Mouse (Mus musculus): ENCODE measurements around the gene Ttc7. TPM values are rescaled to one million over a fixed set of nuclear protein-coding genes. Genes with fewer than 3 reads are reported as not detected.
A peak's percentile ranks its signal among the peaks of the same experiment; 100 is the strongest.

The Ttc7 gene
- polyA plus RNA-seq, 1 experiment from 2014 or later = 5.4 TPM

DNA sequence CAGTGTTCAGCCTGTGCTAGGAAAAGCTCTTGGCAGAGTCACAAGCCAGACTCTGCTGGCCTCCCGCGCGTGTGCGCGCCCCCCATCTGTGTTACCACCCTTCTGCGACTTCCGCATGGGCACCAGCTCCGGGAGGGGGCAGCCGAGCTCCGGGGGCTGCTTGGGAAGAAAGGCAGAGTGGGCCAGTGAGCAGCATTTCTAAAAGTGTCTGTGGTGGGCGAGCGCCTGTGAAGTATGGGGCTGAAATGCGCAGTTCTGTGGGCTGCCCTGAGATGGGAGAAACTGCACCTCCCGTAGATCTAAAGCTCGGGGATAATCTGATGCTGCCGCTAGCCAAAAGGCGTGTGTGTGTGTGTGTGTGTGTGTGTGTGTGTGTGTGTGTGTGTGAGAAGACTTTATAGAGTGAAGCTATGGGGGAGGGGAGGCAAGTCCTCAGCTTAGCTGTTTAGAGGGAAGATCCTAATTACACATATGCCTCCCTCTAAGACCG is 86.6 kb downstream of the Ttc7 start:
- peaks cover 64% of the 10 kb centered on the region for H3K4me1 ChIP-seq
- no peak for DNase-seq (ENCODE audit: low spot score)

DNA sequence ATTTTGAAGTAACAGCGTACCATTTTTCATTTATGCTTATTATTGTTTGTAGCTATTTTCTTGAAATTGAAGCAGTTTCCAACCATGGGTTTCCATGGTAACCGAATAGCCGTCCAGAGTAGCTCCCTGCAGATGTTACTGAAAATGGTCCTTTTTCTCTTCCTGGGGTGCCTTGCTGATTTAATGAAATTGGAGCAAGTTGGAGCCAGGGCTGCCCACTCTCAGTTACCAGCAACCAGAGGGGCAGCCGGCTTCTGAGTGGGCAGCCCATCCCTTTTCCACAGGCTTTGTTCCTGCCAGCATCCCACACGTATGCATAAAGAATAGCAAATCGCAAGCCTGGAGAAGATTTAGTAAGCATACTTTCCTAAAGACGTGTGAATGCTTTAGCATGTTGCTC is 89.5 kb downstream of the Ttc7 start:
- DNase-seq (ENCODE audit: low spot score) = no peak
- Histone ChIP-seq H3K4me3 (no peak overlapping the region), H3K36me3 (no peaks in the 10 kb centered on the region), H3K4me1 (peaks cover 58% of the 10 kb centered on the region), H3K9me3 (replicated peaks) (no peaks in the 10 kb centered on the region), H3K27me3 (ENCODE audit: low read depth, poor library complexity, severe bottlenecking) (no peaks in the 10 kb centered on the region), H3K27ac (replicated peaks) (no peak overlapping the region)
- WGBS = 84% methylated on average over 7 of the region's 7 CpGs

More for the DNA sequence above, 86.6 kb downstream of the Ttc7 start:
- 76% methylated on average over 18 of the region's 18 CpGs for WGBS
- Histone ChIP-seq H3K27me3 (ENCODE audit: low read depth, poor library complexity, severe bottlenecking) (no peaks in the 10 kb centered on the region), H3K36me3 (no peaks in the 10 kb centered on the region), H3K27ac (replicated peaks) (peak overlapping the region; percentile 70), H3K4me3 (no peak overlapping the region), H3K9me3 (replicated peaks) (no peaks in the 10 kb centered on the region)

DNA sequence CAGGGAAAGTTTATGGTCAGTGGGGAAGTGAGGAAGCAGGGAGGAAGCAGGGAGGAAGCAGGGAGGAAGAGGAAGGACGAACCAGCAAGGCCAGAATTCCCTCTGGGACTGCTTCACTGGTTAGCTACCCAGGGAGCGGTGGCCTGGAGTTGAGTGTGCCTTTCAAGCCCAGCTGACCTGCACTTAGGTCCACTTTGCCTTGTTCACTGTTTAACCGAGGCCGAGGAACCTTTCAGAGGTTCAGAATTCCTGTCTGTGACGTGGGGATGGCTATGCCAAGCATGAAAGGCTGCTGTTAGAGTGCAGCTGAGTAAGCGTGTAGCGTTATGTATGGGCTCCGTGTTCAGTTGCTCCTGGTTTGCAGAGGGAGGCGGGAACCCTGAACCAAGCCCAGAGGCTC is 90.6 kb downstream of the Ttc7 start:
- WGBS = 92% methylated on average over 9 of the region's 9 CpGs
- no peak overlapping the region for H3K4me3 ChIP-seq
- no peaks in the 10 kb centered on the region for H3K27me3 ChIP-seq (ENCODE audit: low read depth, poor library complexity, severe bottlenecking)
- H3K4me1 ChIP-seq = peaks cover 58% of the 10 kb centered on the region
- DNase-seq (ENCODE audit: low spot score) = no peak
- no peaks in the 10 kb centered on the region for H3K36me3 ChIP-seq
- H3K27ac ChIP-seq (replicated peaks) = 0 out of 2 replicates have a peak overlapping the region, but pooled peaks have one; percentile 30
- no peaks in the 10 kb centered on the region for H3K9me3 ChIP-seq (replicated peaks)

DNA sequence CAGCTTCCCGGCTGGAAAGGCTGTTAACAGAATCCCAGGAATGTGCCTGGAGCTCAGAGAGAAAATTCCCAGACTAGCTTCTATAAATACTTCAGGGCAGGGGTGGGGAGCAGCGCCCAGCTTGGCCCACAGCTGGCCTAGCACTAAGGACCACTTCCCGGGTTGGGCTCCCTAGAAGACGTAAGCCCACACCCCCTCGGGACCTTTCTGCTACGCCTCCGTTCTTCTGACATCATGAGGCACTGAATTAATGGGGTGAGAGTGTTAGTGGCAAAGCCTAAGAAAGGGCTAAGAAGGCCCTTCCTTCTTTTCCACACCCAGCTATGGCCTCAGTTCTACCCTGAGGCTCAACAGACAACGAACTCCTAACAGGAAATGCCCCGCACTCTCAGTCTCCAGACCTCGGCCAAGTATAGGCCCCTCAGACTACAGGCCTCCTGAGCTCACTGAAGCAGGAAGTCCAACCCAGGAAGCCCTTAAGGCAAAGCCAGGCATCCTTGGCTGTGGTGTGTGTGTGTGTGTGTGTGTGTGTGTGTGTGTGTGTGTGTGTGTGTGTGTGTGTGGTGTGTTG is 93.3 kb downstream of the Ttc7 start:
- no peak for DNase-seq (ENCODE audit: low spot score)
- WGBS = 64% methylated on average over 10 of the region's 10 CpGs
- Histone ChIP-seq H3K4me3 (no peak overlapping the region), H3K4me1 (peaks cover 62% of the 10 kb centered on the region), H3K27ac (replicated peaks) (peak overlapping the region; percentile 77), H3K27me3 (ENCODE audit: low read depth, poor library complexity, severe bottlenecking) (no peaks in the 10 kb centered on the region), H3K36me3 (no peaks in the 10 kb centered on the region), H3K9me3 (replicated peaks) (no peaks in the 10 kb centered on the region)

DNA sequence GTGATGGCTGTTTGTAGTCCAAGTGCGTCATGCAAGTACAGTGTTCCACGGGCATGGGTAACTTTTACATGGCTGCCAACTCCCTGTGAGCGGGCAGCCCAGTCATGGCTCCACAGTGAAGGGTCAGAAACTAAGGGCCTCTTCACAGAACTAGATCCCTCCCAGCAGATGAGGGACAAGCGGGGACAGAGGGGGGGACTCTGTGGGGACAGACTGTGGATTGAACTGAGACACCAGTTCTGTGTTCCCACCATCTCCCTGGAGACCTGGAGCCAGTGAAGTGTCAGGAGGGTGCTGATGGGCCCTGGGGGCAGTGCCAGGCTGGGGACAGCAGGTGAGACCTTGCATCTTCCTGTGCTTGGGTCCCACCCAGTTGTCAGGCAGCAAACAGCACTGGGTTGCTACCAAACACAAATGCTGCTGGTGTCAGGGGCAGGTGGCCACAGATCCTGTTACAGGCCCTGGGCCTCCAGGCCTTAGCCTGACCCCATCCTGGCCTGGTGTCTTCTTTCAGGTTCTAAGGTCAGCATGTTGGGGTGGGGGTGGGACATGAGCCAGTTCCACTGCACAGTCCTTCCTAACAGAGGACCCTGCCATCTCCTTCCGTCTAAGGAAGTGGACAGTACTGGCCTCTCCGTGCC is 94.3 kb downstream of the Ttc7 start:
- DNase-seq (ENCODE audit: low spot score) = no peak
- H3K4me3 ChIP-seq = no peak overlapping the region
- H3K36me3 ChIP-seq = no peaks in the 10 kb centered on the region
- no peaks in the 10 kb centered on the region for H3K27me3 ChIP-seq (ENCODE audit: low read depth, poor library complexity, severe bottlenecking)
- H3K9me3 ChIP-seq (replicated peaks) = no peaks in the 10 kb centered on the region
- 83% methylated on average over 6 of the region's 6 CpGs for WGBS
- H3K27ac ChIP-seq (replicated peaks) = peak overlapping the region; percentile 77
- peaks cover 64% of the 10 kb centered on the region for H3K4me1 ChIP-seq

DNA sequence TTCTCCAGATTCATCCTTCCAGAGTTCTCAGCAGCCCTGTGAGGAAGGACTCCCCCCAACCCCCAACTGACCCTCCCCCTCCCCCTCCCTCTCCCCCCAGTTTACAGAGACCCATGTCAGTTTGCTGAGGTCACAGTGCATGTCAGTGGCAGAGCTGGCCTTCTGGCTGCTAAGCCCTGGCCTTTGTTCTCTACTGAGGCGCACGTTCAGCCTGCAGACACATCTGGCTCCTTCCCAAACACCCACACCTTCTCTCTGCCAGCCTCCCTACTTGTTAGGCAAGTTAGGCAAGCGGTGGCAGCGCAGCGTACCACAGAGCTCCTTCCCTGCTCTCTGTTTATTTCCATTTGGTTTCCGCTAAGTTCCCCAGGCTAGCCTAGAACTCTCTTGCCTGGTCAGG is 94.8 kb downstream of the Ttc7 start:
- Histone ChIP-seq H3K4me1 (peaks cover 60% of the 10 kb centered on the region), H3K36me3 (no peaks in the 10 kb centered on the region), H3K27ac (replicated peaks) (peak overlapping the region; percentile 77), H3K27me3 (ENCODE audit: low read depth, poor library complexity, severe bottlenecking) (no peaks in the 10 kb centered on the region), H3K9me3 (replicated peaks) (no peaks in the 10 kb centered on the region), H3K4me3 (no peak overlapping the region)
- DNase-seq (ENCODE audit: low spot score) = peak; percentile 39
- WGBS = 60% methylated on average over 6 of the region's 6 CpGs

DNA sequence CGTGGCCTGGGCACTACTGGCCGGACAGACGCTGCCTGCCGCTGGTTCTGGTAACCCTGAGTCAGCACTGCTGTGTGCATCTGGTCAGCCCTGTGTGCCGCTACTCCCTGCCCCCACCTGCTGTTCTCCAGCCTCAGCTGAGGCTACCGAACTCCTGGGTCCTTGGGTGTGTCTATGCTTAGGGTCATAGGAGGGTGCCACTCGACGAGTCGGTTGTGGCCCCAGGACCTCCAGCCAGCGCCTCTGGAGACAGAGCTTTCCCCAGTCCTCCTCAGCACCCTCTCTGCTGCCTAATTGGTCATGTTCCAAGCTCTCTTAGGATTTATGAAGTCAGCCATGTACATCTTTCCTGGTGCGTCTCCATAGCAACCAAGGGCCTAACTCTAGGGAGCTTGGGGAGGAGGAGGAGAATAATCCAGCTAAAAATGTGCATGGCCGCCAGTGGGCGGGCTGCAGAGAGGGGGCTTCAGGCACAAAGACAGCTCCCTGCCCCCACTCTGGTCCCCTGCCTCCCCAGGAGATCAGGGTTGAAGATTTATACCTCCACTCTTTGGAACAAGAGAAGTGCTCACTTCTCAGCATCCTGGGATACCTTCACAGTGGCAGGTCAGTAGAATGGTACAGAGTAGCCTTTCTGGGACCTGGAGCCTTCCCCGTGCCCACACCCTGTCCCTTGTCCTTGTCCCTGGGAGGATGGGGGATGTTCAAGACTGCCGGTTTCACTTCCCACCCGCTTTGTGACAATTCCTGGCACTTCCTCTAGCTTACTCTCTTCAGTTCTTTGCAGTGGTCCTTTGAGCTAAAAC is 95.9 kb downstream of the Ttc7 start:
- Histone ChIP-seq H3K9me3 (replicated peaks) (no peaks in the 10 kb centered on the region), H3K4me3 (0 out of 2 replicates have a peak overlapping the region, but pooled peaks have one; percentile 1)

DNA sequence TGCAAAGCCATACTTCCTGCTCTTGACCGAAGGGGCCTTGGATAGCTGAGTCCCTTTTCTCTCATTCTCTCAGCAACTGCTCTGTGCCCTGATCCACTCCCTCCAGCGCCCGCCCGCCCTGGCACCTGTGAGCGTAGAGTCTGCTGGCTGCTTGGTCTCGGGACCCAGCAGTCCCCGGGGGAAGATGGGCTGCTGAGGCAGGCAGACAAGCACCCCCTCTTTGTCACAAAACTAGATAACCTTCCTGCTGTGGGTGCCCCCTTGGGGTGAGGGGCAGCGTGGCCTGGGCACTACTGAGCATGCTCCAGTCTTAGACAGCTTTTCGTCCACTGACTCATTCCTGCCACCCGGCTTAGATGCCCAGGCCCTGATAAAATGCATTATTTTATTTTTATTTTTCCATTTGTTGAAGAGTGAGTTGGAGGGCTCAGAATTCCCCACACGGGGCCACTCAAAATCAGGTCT is 96.5 kb downstream of the Ttc7 start:
- H3K27ac ChIP-seq (replicated peaks) = peak overlapping the region; percentile 77
- no peaks in the 10 kb centered on the region for H3K36me3 ChIP-seq
- H3K4me1 ChIP-seq = peaks cover 60% of the 10 kb centered on the region
- peak; percentile 35 for DNase-seq (ENCODE audit: low spot score)
- H3K4me3 ChIP-seq = 0 out of 2 replicates have a peak overlapping the region, but pooled peaks have one; percentile 1
- H3K9me3 ChIP-seq (replicated peaks) = no peaks in the 10 kb centered on the region
- 78% methylated on average over 11 of the region's 11 CpGs for WGBS
- H3K27me3 ChIP-seq (ENCODE audit: low read depth, poor library complexity, severe bottlenecking) = no peaks in the 10 kb centered on the region

More for the DNA sequence above, 95.9 kb downstream of the Ttc7 start:
- 54% methylated on average over 16 of the region's 16 CpGs for WGBS
- peak; percentile 63 for DNase-seq (ENCODE audit: low spot score)
- H3K36me3 ChIP-seq = no peaks in the 10 kb centered on the region
- H3K4me1 ChIP-seq = peaks cover 60% of the 10 kb centered on the region
- H3K27me3 ChIP-seq (ENCODE audit: low read depth, poor library complexity, severe bottlenecking) = no peaks in the 10 kb centered on the region
- peak overlapping the region; percentile 77 for H3K27ac ChIP-seq (replicated peaks)

DNA sequence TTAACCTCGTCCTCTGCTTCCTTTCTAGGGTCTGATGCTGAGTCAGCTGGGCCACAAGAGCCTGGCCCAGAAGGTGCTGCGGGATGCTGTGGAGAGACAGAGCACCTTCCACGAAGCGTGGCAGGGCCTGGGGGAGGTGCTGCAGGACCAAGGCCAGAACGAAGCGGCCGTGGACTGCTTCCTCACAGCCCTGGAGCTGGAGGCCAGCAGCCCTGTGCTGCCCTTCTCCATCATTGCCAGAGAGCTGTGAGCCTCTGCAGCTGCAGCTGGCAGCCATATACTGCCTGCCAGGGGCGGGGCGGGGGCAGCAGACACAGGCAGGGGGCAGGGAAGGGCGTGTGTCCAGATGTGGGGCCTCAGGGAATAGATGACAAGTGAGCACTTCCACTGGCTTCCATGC is 97.1 kb downstream of the Ttc7 start:
- Histone ChIP-seq H3K27ac (replicated peaks) (peak overlapping the region; percentile 77), H3K4me3 (no peak overlapping the region), H3K36me3 (no peaks in the 10 kb centered on the region), H3K4me1 (peaks cover 60% of the 10 kb centered on the region), H3K9me3 (replicated peaks) (no peaks in the 10 kb centered on the region), H3K27me3 (ENCODE audit: low read depth, poor library complexity, severe bottlenecking) (no peaks in the 10 kb centered on the region)
- 66% methylated on average over 10 of the region's 10 CpGs for WGBS
- DNase-seq (ENCODE audit: low spot score) = peak; percentile 36

DNA sequence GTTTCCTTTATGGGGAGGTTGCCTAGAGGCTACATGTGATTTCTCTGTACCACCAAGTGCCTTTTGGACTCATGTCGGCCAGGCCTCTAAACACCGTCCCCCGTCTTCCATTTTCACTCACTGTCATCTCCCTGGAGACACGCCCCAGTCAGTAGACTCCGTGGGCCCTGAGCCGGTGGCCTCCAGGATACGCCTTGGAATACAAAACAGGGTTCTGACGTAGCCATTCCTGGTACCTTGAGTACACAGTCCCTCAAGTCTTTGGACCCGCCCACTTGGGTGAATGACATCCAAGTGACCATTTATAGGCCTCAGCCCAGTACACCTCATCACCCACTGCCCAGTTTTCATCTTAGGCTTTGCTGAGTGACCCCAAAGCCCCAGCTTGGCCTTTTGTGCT is 98.0 kb downstream of the Ttc7 start:
- Histone ChIP-seq H3K27ac (replicated peaks) (peak overlapping the region; percentile 77), H3K4me1 (peaks cover 57% of the 10 kb centered on the region)

DNA sequence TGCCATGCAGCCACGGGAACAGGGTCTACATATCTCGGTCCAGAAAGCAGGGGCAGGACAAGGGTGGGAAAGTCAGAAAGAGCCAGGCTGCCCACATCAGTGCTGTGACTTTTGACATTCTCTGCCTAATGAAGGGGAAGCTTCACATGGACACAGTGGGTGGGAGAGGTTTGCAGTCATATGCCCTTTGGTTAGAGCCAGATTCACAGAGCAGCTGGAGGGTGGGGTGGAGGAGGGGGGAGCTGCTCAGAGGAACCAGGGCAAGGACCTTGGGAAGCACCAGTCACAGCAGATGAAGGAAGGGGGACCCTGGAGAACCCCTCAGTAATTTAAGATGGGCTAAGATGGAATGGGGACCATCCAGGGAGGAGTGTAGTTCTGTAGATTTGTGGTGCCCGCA is 103.1 kb downstream of the Ttc7 start:
- no peak overlapping the region for H3K27ac ChIP-seq (replicated peaks)
- H3K9me3 ChIP-seq (replicated peaks) = no peaks in the 10 kb centered on the region
- H3K27me3 ChIP-seq (ENCODE audit: low read depth, poor library complexity, severe bottlenecking) = no peaks in the 10 kb centered on the region
- no peak overlapping the region for H3K4me3 ChIP-seq
- no peak for DNase-seq (ENCODE audit: low spot score)
- peaks cover 13% of the 10 kb centered on the region for H3K4me1 ChIP-seq
- no peaks in the 10 kb centered on the region for H3K36me3 ChIP-seq
- WGBS = 83% methylated on average over 3 of the region's 3 CpGs

More for the DNA sequence above, 98.0 kb downstream of the Ttc7 start:
- no peak for DNase-seq (ENCODE audit: low spot score)
- WGBS = 90% methylated on average over 9 of the region's 9 CpGs
- no peaks in the 10 kb centered on the region for H3K36me3 ChIP-seq
- no peaks in the 10 kb centered on the region for H3K9me3 ChIP-seq (replicated peaks)
- no peaks in the 10 kb centered on the region for H3K27me3 ChIP-seq (ENCODE audit: low read depth, poor library complexity, severe bottlenecking)
- no peak overlapping the region for H3K4me3 ChIP-seq

DNA sequence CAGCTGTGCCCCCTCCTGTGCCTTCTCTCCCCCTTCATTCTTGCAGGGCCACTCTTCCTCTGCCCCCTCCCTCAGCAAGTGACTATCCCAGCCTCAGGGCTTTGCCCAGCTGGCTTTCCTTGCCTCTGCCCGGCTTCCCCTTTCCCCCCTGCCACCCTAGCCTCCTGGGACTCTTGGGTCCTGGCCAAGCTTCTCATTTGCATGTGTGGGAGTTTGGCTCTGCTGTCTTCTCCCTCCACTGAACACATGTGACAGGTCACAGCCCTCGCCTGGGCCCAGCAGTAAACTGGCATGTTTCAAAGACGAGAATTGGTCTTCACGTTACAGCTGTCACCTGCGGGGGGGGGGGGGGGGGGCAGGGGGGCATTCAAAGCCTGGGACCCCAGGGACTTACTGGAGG is 104.4 kb downstream of the Ttc7 start:
- Histone ChIP-seq H3K27ac (replicated peaks) (no peak overlapping the region; the same call in 1 of the 2 replicates), H3K9me3 (replicated peaks) (no peaks in the 10 kb centered on the region), H3K36me3 (no peaks in the 10 kb centered on the region), H3K4me3 (no peak overlapping the region), H3K27me3 (ENCODE audit: low read depth, poor library complexity, severe bottlenecking) (no peaks in the 10 kb centered on the region), H3K4me1 (peaks cover 9% of the 10 kb centered on the region)
- DNase-seq (ENCODE audit: low spot score) = no peak
- 59% methylated on average over 5 of the region's 5 CpGs for WGBS

All from midbrain, embryonic 10.5 days (tissue).